Mouse (Mus musculus): ENCODE data around the gene Gm10413. TPM values are rescaled to one million over a fixed set of nuclear protein-coding genes. Genes with fewer than 3 reads are reported as not detected.
"Not testable (repeated sequence)": the region's sequence is repeated elsewhere in the genome, so short reads cannot be mapped to it uniquely, and the experiment has no call there.

The Gm10413 gene
- not detected in 2 replicates for total RNA-seq (2014; fragmentation: Nextera tagmentation)
- total RNA-seq (2017) = not detected in 2 replicates

GRCm38 (mm10) chr14:3394793-3395192 is at the start of gene Gm10413:
TSS of gene Gm10413 (plus strand) at chr14:3395093.
- ATAC-seq (replicated peaks; ENCODE audit: low FRiP score, low TSS enrichment, poor library complexity, severe bottlenecking) = not testable (repeated sequence)

DNA sequence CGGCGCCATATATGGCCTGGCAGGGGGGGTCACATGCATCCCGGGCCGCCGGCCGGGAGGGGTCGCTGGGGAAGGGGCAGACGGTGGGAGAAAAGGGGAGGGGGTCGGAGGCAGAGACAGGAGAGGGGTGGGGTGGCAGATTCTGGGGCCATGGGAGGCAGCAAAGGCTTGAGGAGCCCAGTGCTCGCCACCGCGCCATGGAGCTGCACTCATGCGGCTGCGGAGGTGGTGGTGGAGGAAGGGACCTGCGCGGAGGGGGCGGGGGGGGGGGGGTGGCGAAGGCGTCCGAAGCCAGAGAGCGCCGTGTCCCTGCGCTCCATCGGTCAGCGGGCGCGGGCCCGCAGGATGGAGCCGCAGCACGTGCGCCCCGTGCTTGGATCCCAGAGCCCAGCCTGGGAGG is 17.4 kb downstream of the Gm10413 start, which contains the start of gene Gm10409:
Gene Gm10409, plus strand, starts transcription at position 301 of the 400 bp plus-strand sequence.
- not testable (repeated sequence) for ATAC-seq (replicated peaks; ENCODE audit: low FRiP score, low TSS enrichment, poor library complexity, severe bottlenecking)

DNA sequence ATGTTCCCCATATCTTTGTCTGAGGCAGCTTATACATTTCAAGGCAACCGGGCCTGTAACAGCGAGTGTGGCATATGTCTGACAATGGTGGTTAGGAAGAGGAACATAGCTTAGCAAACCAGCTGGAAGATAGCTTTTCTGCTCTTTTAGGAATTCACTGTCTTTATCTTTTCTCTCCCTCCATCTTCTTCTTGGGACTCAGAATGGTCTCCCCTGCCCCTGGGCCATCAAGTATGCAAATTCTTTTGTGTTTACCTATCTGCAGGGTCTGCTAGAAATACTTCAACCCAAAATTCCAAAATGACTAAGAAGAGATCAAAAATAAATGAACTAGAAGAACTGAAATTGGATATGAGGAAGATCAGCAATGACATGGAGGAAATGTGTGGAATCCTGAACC is 32.9 kb downstream of the Gm10413 start, which contains the start of gene Gm3005:
Gene Gm3005, plus strand, starts transcription at position 301 of the 400 bp plus-strand sequence.
- not testable (repeated sequence) for ATAC-seq (replicated peaks; ENCODE audit: low FRiP score, low TSS enrichment, poor library complexity, severe bottlenecking)

GRCm38 (mm10) chr14:3449079-3449478 is 54.2 kb downstream of the Gm10413 start, which contains the start of gene Gm10408:
TSS of gene Gm10408 (plus strand) at chr14:3449379.
- ATAC-seq (replicated peaks; ENCODE audit: low FRiP score, low TSS enrichment, poor library complexity, severe bottlenecking) = not testable (repeated sequence)

Other genes starting within 250 kb of the Gm10413 start
- gene Gm5795, start 206.8 kb upstream of the Gm10413 start, total RNA-seq (2014; fragmentation: Nextera tagmentation) = not detected in 2 replicates
- gene Gm5795, start 206.8 kb upstream of the Gm10413 start, total RNA-seq (2017) = not detected in 2 replicates
- gene D830030K20Rik, start 186.6 kb upstream of the Gm10413 start, total RNA-seq (2014; fragmentation: Nextera tagmentation) = 2.6 TPM in 1 of 2 replicates, not detected in the other
- gene D830030K20Rik, start 186.6 kb upstream of the Gm10413 start, total RNA-seq (2017) = not detected in 2 replicates
- 0.81 TPM in 1 of 2 replicates, not detected in the other for gene Gm2956, start 62.5 kb upstream of the Gm10413 start, total RNA-seq (2014; fragmentation: Nextera tagmentation)
- not detected in 2 replicates for gene Gm2956, start 62.5 kb upstream of the Gm10413 start, total RNA-seq (2017)
- not detected in 2 replicates for gene Gm10409, start 17.5 kb downstream of the Gm10413 start, total RNA-seq (2014; fragmentation: Nextera tagmentation)
- gene Gm10409, start 17.5 kb downstream of the Gm10413 start, total RNA-seq (2017) = not detected in 2 replicates
- gene Gm3005, start 33.0 kb downstream of the Gm10413 start, total RNA-seq (2014; fragmentation: Nextera tagmentation) = not detected in 2 replicates
- not detected in 2 replicates for gene Gm3005, start 33.0 kb downstream of the Gm10413 start, total RNA-seq (2017)
- not detected in 2 replicates for gene Gm10408, start 54.3 kb downstream of the Gm10413 start, total RNA-seq (2014; fragmentation: Nextera tagmentation)
- not detected in 2 replicates for gene Gm10408, start 54.3 kb downstream of the Gm10413 start, total RNA-seq (2017)
- not detected in 2 replicates for gene Gm3012, start 239.4 kb downstream of the Gm10413 start, total RNA-seq (2014; fragmentation: Nextera tagmentation)
- not detected in 2 replicates for gene Gm3012, start 239.4 kb downstream of the Gm10413 start, total RNA-seq (2017)